Mouse (Mus musculus): ENCODE measurements around the gene Plekhg2. TPM values are rescaled to one million over a fixed set of nuclear protein-coding genes. Genes with fewer than 3 reads are reported as not detected.

The Plekhg2 gene
- polyA plus RNA-seq, 1 experiment from 2014 or later, result 84.6 TPM

- H3K36me3 ChIP-seq, result peaks cover 64% of the 10 kb centered on the region
- H3K27ac ChIP-seq, result peak within 1 kb of the TSS; percentile 82
- peak within 1 kb of the TSS; percentile 99 for H3K4me3 ChIP-seq (replicated peaks)
- peak within 1 kb of the TSS; percentile 88 for H3K4me2 ChIP-seq
- peak within 1 kb of the TSS; percentile 96 for H3K9ac ChIP-seq
- H3K9me3 ChIP-seq (replicated peaks), result no peaks in the 10 kb centered on the region
- H3K27me3 ChIP-seq, result no peaks in the 10 kb centered on the region
- H3K4me1 ChIP-seq, result peaks cover 25% of the 10 kb centered on the region
- ATAC-seq (replicated peaks; ENCODE audit: low FRiP score), result peak; percentile 98
- WGBS, result under 1% methylated on average over 45 of the region's 45 CpGs
Observed at GRCm38 (mm10) chr7:28311926-28312543, 60.4 kb downstream of the Plekhg2 start, which contains the start of gene Timm50. Timm50 (minus strand) TSS chr7:28312072.

GRCm38 (mm10) chr7:28311151-28311925 lies 61.1 kb downstream of the Plekhg2 start:
- peaks cover 64% of the 10 kb centered on the region for H3K36me3 ChIP-seq
- peak overlapping the region; percentile 99 for H3K4me3 ChIP-seq (replicated peaks)
- 4% methylated on average over 35 of the region's 35 CpGs for WGBS
- peak overlapping the region; percentile 82 for H3K27ac ChIP-seq
- ATAC-seq (replicated peaks; ENCODE audit: low FRiP score), result peak; percentile 68
- H3K9ac ChIP-seq, result peak overlapping the region; percentile 96
- H3K4me1 ChIP-seq, result peaks cover 25% of the 10 kb centered on the region
- H3K9me3 ChIP-seq (replicated peaks), result no peaks in the 10 kb centered on the region
- peak overlapping the region; percentile 88 for H3K4me2 ChIP-seq
- no peaks in the 10 kb centered on the region for H3K27me3 ChIP-seq

GRCm38 (mm10) chr7:28309737-28310136 lies 62.7 kb downstream of the Plekhg2 start:
- Histone ChIP-seq H3K4me1 (peaks cover 25% of the 10 kb centered on the region), H3K27me3 (no peaks in the 10 kb centered on the region), H3K4me2 (no peak overlapping the region), H3K9ac (no peak overlapping the region), H3K27ac (no peak overlapping the region), H3K9me3 (replicated peaks) (no peaks in the 10 kb centered on the region), H3K4me3 (replicated peaks) (peak overlapping the region; percentile 99; the same call in 1 of the 2 replicates), H3K36me3 (peaks cover 64% of the 10 kb centered on the region)
- no peak for ATAC-seq (replicated peaks; ENCODE audit: low FRiP score)
- WGBS, result 30% methylated on average over 9 of the region's 9 CpGs

Other genes starting within 250 kb of the Plekhg2 start
- gene 9530053A07Rik, start 243.1 kb downstream of the Plekhg2 start, polyA plus RNA-seq (2015; fragmentation: Nextera tagmentation; extraction: Ambion mirVana), result 0.03 TPM in 1 of 2 replicates, not detected in the other
- gene Fbl, start 202.9 kb downstream of the Plekhg2 start, polyA plus RNA-seq (2015; fragmentation: Nextera tagmentation; extraction: Ambion mirVana), result 147 and 154 TPM in 2 replicates
- 14.3 and 15.7 TPM in 2 replicates for gene Dyrk1b, start 193.1 kb downstream of the Plekhg2 start, polyA plus RNA-seq (2015; fragmentation: Nextera tagmentation; extraction: Ambion mirVana)
- gene Eid2, start 104.7 kb downstream of the Plekhg2 start, polyA plus RNA-seq (2015; fragmentation: Nextera tagmentation; extraction: Ambion mirVana), result 1.8 and 2.1 TPM in 2 replicates
- 11.4 and 11.6 TPM in 2 replicates for gene Eid2b, start 94.9 kb downstream of the Plekhg2 start, polyA plus RNA-seq (2015; fragmentation: Nextera tagmentation; extraction: Ambion mirVana)
- 0.42 and 0.57 TPM in 2 replicates for gene Selenov, start 81.4 kb downstream of the Plekhg2 start, polyA plus RNA-seq (2015; fragmentation: Nextera tagmentation; extraction: Ambion mirVana)
- 0.52 and 0.63 TPM in 2 replicates for gene Dll3, start 70.4 kb downstream of the Plekhg2 start, polyA plus RNA-seq (2015; fragmentation: Nextera tagmentation; extraction: Ambion mirVana)
- gene Timm50, start 60.5 kb downstream of the Plekhg2 start, polyA plus RNA-seq (2015; fragmentation: Nextera tagmentation; extraction: Ambion mirVana), result 154 and 160 TPM in 2 replicates
- gene Supt5, start 33.9 kb downstream of the Plekhg2 start, polyA plus RNA-seq (2015; fragmentation: Nextera tagmentation; extraction: Ambion mirVana), result 91.0 and 104 TPM in 2 replicates
- 995 and 1,159 TPM in 2 replicates for gene Rps16, start 21.9 kb downstream of the Plekhg2 start, polyA plus RNA-seq (2015; fragmentation: Nextera tagmentation; extraction: Ambion mirVana)
- 16.2 TPM in 2 replicates for gene Zfp36, start 7.7 kb upstream of the Plekhg2 start, polyA plus RNA-seq (2015; fragmentation: Nextera tagmentation; extraction: Ambion mirVana)
- 52.6 and 57.7 TPM in 2 replicates for gene Med29, start 20.1 kb upstream of the Plekhg2 start, polyA plus RNA-seq (2015; fragmentation: Nextera tagmentation; extraction: Ambion mirVana)
- gene Paf1, start 20.4 kb upstream of the Plekhg2 start, polyA plus RNA-seq (2015; fragmentation: Nextera tagmentation; extraction: Ambion mirVana), result 86.8 and 100 TPM in 2 replicates
- gene Gmfg, start 64.8 kb upstream of the Plekhg2 start, polyA plus RNA-seq (2015; fragmentation: Nextera tagmentation; extraction: Ambion mirVana), result 16.4 and 17.3 TPM in 2 replicates
- gene Lrfn1, start 79.4 kb upstream of the Plekhg2 start, polyA plus RNA-seq (2015; fragmentation: Nextera tagmentation; extraction: Ambion mirVana), result 2.6 and 2.8 TPM in 2 replicates
- not detected in 2 replicates for gene Ifnl2, start 137.9 kb upstream of the Plekhg2 start, polyA plus RNA-seq (2015; fragmentation: Nextera tagmentation; extraction: Ambion mirVana)
- gene Ifnl3, start 150.2 kb upstream of the Plekhg2 start, polyA plus RNA-seq (2015; fragmentation: Nextera tagmentation; extraction: Ambion mirVana), result not detected in 2 replicates
- not detected in 2 replicates for gene Sycn, start 168.3 kb upstream of the Plekhg2 start, polyA plus RNA-seq (2015; fragmentation: Nextera tagmentation; extraction: Ambion mirVana)
- 0.14 TPM in 1 of 2 replicates, not detected in the other for gene Nccrp1, start 174.7 kb upstream of the Plekhg2 start, polyA plus RNA-seq (2015; fragmentation: Nextera tagmentation; extraction: Ambion mirVana)
- gene Samd4b, start 225.5 kb upstream of the Plekhg2 start, polyA plus RNA-seq (2015; fragmentation: Nextera tagmentation; extraction: Ambion mirVana), result 28.8 and 33.6 TPM in 2 replicates
- 63.9 and 72.1 TPM in 2 replicates for gene Pak4, start 225.6 kb upstream of the Plekhg2 start, polyA plus RNA-seq (2015; fragmentation: Nextera tagmentation; extraction: Ambion mirVana)

All from kidney, embryonic 15.5 days (tissue).